Mouse (Mus musculus): ENCODE measurements around the gene Nhlh1.

The Nhlh1 gene

GRCm38 (mm10) chr1:172053541-172054440 is 3.6 kb downstream of the Nhlh1 start:
- no peak for DNase-seq (ENCODE audit: inconsistent age in 2 of 2, low spot score in 1 of 2)

DNA sequence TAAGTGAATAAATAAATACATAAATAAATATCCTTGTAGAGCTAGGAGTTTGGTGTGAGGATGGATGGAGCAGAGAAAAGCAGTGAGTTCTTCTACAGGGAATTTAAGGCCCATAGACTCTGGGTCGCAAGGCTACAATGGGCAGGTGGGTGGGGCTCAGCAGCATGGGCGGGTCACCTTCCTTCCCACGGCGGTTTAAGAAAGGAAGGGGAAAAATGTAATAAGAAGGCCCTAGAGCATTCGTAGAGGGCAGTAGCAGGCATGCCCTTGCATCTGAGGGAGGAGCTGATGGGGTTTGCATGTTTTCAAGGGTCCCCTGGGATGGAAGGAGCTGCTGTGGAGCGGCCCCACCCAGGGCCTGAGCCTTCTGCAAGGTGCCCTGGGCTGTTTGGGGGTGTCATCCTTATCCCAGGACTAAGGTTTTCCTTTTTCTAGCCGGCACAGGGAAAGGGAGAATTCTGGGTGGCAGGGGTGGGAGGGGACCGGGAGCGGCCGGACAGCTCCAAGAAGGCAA is 4.5 kb downstream of the Nhlh1 start:
- DNase-seq (ENCODE audit: inconsistent age in 2 of 2, low spot score in 1 of 2), result no peak

GRCm38 (mm10) chr1:172049131-172049782 is 8.1 kb downstream of the Nhlh1 start:
- DNase-seq (ENCODE audit: inconsistent age in 2 of 2, low spot score in 1 of 2), result no peak

DNA sequence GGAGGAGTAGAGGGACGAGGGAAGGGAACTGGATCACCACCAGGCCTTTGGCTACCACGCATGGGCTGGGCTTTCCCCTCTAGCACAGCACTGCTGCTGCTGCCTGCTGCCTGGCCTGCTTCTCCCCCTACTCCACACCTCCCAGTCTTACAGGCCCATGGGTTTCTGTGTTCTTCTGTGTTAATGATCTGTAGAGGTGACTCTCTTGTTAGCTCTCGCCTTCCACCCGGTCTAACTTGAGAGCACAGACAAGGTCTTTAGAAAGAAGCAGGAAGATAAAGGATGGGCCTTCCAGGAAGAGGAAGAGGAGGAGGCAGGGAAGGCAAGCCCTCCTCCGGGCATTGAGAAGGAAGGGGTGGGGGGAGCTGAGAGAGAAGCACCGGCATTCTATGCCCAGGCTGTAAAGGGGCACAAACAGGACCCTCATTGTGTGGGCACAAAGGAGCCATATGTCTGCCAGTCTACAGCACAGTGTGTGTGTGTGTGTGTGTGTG is 9.1 kb downstream of the Nhlh1 start:
- DNase-seq (ENCODE audit: inconsistent age in 2 of 2, low spot score in 1 of 2), result no peak

DNA sequence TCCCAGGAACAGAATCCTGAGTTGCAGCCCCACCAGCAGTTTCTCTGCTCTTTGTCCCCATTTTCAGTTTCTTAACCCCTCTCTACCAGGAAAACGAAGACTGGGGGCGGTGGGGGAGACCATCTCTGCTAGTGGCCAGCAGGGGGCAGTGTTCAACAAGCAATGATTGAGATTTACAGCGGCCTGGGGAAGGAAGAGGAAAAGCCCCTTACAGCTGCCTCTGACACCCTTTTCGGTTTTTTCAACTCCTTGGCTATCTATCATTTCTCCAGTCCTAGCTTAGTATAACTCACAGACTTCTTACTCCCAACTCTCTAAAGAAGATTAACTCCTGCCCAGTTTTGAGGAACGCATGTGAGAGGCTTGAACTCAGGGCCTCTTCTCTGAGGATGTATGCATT is 10.4 kb downstream of the Nhlh1 start:
- peak; percentile 50 to 88 for DNase-seq (ENCODE audit: inconsistent age in 2 of 2, low spot score in 1 of 2)

GRCm38 (mm10) chr1:172046410-172046809 is 11.0 kb downstream of the Nhlh1 start:
- no peak for DNase-seq (ENCODE audit: inconsistent age in 2 of 2, low spot score in 1 of 2)

- no peak for DNase-seq (ENCODE audit: inconsistent age in 2 of 2, low spot score in 1 of 2)
Observed at GRCm38 (mm10) chr1:172029914-172030313, 27.5 kb downstream of the Nhlh1 start.

DNA sequence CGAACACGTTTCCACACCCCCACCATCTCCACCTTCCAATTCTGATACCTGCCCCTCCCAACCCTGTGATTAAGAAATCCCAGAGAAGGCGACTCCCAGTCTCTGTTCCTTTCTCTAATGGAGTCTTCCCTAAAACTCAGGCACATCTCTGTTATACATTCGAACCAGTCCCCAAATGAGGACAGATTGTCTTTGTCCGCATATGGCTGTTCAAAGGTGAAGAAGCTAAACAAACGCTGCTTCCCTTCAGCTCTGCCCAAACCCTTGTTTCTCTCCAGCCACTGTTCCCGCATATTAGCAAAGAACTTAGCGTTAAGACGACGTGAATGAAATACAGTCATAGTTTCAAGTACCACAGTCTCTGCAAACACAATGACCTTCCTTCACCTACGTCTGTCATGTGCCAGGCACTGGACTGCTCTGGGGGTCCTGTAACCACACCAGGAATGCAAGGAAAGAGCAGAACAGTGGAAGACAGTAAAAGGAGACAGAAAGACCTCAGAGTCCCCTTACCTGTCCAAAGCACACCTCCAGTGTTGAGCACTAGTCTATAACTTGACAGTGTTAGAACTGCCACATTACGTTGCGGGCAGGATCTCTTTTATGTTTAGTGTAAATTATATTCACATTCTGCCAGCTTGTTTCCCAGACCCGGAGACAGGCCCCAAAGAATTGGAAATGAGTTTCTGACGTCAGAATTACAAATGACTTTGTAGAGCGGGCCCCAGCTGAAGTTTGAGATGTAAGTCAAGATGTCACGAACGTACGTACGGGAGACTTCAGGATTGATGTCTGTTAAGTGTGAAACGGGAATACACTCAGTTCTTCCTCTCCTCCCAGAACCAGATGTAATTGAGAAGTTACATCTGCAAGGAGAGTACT is 28.7 kb downstream of the Nhlh1 start, which contains the start of gene Vangl2:
Gene Vangl2 (minus strand): TSS at position 51 of the 882 bp plus-strand sequence.
- no peak for DNase-seq (ENCODE audit: inconsistent age in 2 of 2, low spot score in 1 of 2)

- no peak for DNase-seq (ENCODE audit: inconsistent age in 2 of 2, low spot score in 1 of 2)
Observed at GRCm38 (mm10) chr1:172027809-172028102, 29.6 kb downstream of the Nhlh1 start.

- DNase-seq (ENCODE audit: inconsistent age in 2 of 2, low spot score in 1 of 2), result peak; percentile 85 to 92
Observed at GRCm38 (mm10) chr1:172027010-172027808, 30.2 kb downstream of the Nhlh1 start.

DNA sequence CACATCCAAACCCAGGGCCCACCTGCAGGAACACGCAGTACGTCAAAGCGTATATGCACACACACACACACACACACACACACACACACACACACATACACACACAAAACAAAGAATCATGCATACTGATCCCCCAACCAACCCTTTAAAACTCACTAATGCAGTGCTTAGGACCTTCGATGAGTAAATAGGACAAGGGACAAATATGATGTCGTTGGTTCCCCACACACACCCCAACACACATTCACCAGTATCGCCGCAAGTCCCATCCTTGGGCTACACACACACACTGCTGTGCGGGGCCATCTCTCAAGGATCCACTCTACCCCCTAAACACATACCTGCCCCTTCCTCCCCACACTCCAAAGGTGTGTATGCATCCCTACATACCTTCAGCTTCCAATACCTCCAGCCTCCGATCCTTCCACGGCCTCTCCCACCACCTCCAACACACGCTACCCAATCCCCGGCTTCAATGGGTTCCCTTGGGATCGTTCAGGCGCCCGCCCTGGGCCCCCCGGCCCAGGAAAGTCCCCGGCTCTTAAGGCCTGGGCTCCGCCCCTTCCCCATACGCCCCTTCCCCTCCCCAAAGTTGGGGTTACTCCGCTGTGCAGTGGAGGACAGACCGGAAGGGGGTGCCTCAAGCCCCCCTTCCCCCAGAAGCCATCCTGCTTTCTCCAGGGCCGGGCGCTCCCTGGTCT is 31.0 kb downstream of the Nhlh1 start:
- DNase-seq (ENCODE audit: inconsistent age in 2 of 2, low spot score in 1 of 2), result peak in 1 of 2 experiments; percentile 56

DNA sequence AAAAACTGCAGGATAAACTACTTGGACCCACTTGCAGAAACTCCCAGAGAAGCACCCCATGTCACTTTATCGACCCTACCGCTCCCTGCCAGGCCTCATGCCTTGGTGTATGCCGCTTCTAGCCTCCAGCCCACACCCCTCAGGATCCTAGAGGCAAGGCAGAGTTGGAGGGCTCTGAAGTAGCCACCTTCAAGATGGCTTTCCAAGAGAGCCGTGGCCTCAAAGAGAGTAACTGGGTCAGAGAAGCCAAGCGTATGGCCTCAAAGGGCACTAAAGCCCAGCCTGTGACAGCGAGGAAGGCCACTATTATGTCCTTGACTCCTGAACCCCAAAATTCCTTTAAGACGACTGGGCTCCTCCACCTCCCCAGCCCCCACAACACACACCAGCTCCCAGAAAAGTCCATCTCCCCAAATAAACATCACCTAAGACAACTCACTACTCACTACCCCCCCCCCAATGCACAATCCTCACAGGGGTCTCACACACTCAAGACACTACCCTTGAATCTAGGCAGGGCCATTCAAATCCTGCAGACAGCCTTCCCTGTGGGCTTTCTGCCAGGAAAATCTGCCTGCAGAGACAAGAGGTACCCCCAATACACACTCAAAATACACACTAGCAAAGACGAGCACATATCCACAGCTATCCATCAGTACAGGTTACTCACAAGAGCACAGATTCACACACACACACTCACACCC is 32.0 kb downstream of the Nhlh1 start:
- no peak for DNase-seq (ENCODE audit: inconsistent age in 2 of 2, low spot score in 1 of 2)

DNA sequence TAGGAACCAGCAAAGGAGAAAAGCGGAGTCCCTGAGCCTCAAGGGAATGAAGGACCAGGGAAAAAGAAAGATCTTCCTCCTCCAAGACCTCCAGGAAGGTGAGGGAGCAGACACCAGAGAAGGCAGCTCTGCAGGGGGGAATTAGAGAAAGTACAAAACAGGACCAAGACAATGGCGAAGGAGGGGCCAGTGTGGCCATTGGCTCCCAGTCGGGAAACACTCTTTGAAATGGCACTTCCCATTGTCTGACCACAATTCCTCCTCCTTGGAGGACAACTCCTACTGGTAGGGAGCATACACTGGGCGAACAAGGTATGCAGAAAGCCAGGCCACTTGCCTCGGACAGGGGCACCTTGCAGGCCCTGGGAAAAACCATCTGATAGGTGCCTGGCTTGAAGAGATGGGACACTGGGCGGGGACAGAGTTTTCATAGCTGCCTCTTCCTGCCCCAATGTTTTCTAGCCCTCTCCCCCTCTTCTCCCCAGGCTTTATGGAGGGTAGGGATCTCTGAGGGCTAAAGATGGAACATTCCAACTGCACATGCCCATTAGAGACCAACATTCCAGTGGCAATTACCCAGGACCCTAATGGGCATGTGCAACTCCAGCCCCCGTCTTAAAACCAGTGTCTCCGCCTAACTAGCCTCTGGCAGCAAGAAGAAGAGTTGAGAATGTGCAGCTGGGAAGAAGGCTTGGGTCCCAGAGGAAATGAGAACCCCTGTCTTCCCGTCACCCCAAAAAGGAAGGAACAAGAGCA is 33.1 kb downstream of the Nhlh1 start:
- DNase-seq (ENCODE audit: inconsistent age in 2 of 2, low spot score in 1 of 2), result no peak

- DNase-seq (ENCODE audit: inconsistent age in 2 of 2, low spot score in 1 of 2), result no peak
Observed at GRCm38 (mm10) chr1:172019863-172020521, 37.4 kb downstream of the Nhlh1 start.

DNA sequence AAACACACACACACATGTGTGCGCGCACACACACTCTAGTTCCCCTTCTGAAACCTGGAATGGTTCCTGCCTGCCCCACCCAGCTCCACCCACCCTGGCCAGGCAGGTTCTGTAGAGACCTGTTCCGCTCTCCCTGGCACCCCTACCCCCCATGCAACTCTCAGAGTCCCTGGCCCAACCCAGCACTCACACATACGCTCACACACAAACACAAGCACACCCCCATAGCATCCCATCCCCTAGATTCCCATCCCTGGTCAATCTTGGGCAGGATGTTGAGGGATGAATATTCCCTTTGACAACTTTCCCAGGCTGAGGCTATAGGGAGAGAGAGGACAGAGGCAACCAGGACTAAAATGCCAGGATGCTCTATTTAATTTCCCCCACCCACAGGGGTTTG is 38.0 kb downstream of the Nhlh1 start:
- DNase-seq (ENCODE audit: inconsistent age in 2 of 2, low spot score in 1 of 2), result no peak

GRCm38 (mm10) chr1:172018336-172019311 is 38.7 kb downstream of the Nhlh1 start:
- no peak for DNase-seq (ENCODE audit: inconsistent age in 2 of 2, low spot score in 1 of 2)

Data from adrenal gland, adult (tissue).